Mouse (Mus musculus) kidney, embryonic 14.5 days (tissue): ENCODE measurements around the gene Esrrg. TPM values are rescaled to one million over a fixed set of nuclear protein-coding genes. Genes with fewer than 3 reads are reported as not detected.

Experiments used
- ATAC-seq: fragments of 200-750 bp; cut with Nextera tagmentation; 2 replicates; pipeline ENCODE4 v1.8.0; 2017; ENCODE audit warnings: moderate number of reproducible peaks, mild to moderate bottlenecking, moderate TSS enrichment, moderate library complexity; ENCODE audit not compliant: low FRiP score, low TSS enrichment
- H3K27ac ChIP-seq: fragments of 300-500 bp; sonication (generic); 2 replicates; pipeline ENCODE4 v1.5.1; 2014; ENCODE audit warnings: low read depth, mild to moderate bottlenecking, low read length, moderate library complexity, mixed read lengths
- H3K27me3 ChIP-seq: fragments of 300-500 bp; sonication (generic); 2 replicates; pipeline ENCODE4 v1.6.1; 2014; ENCODE audit warnings: mild to moderate bottlenecking, low read length; ENCODE audit not compliant: control insufficient read depth, insufficient read depth
- H3K36me3 ChIP-seq: fragments of 300-500 bp; sonication (generic); 2 replicates; pipeline ENCODE4 v1.6.1; 2014; ENCODE audit warnings: low read length, mixed read lengths; ENCODE audit not compliant: control insufficient read depth, insufficient read depth
- H3K4me1 ChIP-seq: fragments of 300-500 bp; sonication (generic); 2 replicates; pipeline ENCODE4 v1.6.1; 2014; ENCODE audit warnings: low read length, mixed read lengths; ENCODE audit not compliant: control insufficient read depth, insufficient read depth
- H3K4me2 ChIP-seq: fragments of 300-500 bp; sonication (generic); replicated peaks from 2 replicates; pipeline ENCODE4 v1.6.1; 2014; ENCODE audit warnings: low read depth, mild to moderate bottlenecking, low read length
- H3K4me3 ChIP-seq: fragments of 300-500 bp; sonication (generic); 2 replicates; pipeline ENCODE4 v1.5.1; 2014; ENCODE audit warnings: mild to moderate bottlenecking, low read length
- H3K9ac ChIP-seq: fragments of 300-500 bp; sonication (generic); 2 replicates; pipeline ENCODE4 v1.6.1; 2014; ENCODE audit warnings: low read depth, mild to moderate bottlenecking, low read length, moderate library complexity
- H3K9me3 ChIP-seq: fragments of 300-500 bp; sonication (generic); 2 replicates; pipeline ENCODE4 v1.6.1; 2016; ENCODE audit warnings: low read length; ENCODE audit not compliant: control insufficient read depth
- WGBS: fragments of 180-500 bp; shearing (Covaris S2); extraction: QIAGEN DNeasy Blood & Tissue Kit; methylation state at CpG from one replicate; pipeline ENCODE4 v1.1.7; 2014; 5-methylcytosine and 5-hydroxymethylcytosine counted together
- polyA plus RNA-seq: library from polyadenylated mRNA; unstranded; fragments of >200 nt; fragmentation: Nextera tagmentation; extraction: Ambion mirVana; gene quantifications from 2 replicates; pipeline ENCODE4 v1.2.1, GENCODE M21; 2014

The Esrrg gene
- polyA plus RNA-seq, 1 experiment from 2014 or later = 21.5 TPM

GRCm38 (mm10) chr1:187809546-187809945 is 201.0 kb downstream of the Esrrg start:
- Histone ChIP-seq H3K27me3 (no peaks in the 10 kb centered on the region), H3K4me1 (peaks cover 9% of the 10 kb centered on the region; the same call in 1 of the 2 replicates), H3K9me3 (no peaks in the 10 kb centered on the region), H3K9ac (no peak overlapping the region), H3K4me2 (no peak overlapping the region), H3K4me3 (no peak overlapping the region), H3K36me3 (no peaks in the 10 kb centered on the region), H3K27ac (no peak overlapping the region)
- ATAC-seq = no peak
- WGBS = 86% methylated on average over 3 of the region's 3 CpGs

- no peak for ATAC-seq
Measured at GRCm38 (mm10) chr1:187819406-187819805, 210.8 kb downstream of the Esrrg start.

GRCm38 (mm10) chr1:187821368-187821811 is 212.8 kb downstream of the Esrrg start:
- Histone ChIP-seq H3K9ac (no peak overlapping the region), H3K36me3 (no peaks in the 10 kb centered on the region), H3K27me3 (no peaks in the 10 kb centered on the region), H3K27ac (peak overlapping the region; percentile 44), H3K4me1 (peaks cover 6% of the 10 kb centered on the region; the same call in 1 of the 2 replicates), H3K4me2 (no peak overlapping the region), H3K9me3 (no peaks in the 10 kb centered on the region), H3K4me3 (no peak overlapping the region)
- peak; percentile 69; the same call in 1 of the 2 replicates for ATAC-seq
- WGBS = 31% methylated on average over 13 of the region's 13 CpGs

More at GRCm38 (mm10) chr1:187819406-187819805, 210.8 kb downstream of the Esrrg start:
- Histone ChIP-seq H3K27ac (no peak overlapping the region), H3K36me3 (no peaks in the 10 kb centered on the region), H3K4me2 (no peak overlapping the region), H3K27me3 (no peaks in the 10 kb centered on the region), H3K9me3 (no peaks in the 10 kb centered on the region), H3K4me1 (no peaks in the 10 kb centered on the region), H3K4me3 (no peak overlapping the region), H3K9ac (no peak overlapping the region)
- WGBS = 89% methylated on average over 5 of the region's 5 CpGs

- H3K4me1 ChIP-seq = peaks cover 6% of the 10 kb centered on the region; the same call in 1 of the 2 replicates
- no peak overlapping the region for H3K27ac ChIP-seq
- H3K36me3 ChIP-seq = no peaks in the 10 kb centered on the region
- H3K4me2 ChIP-seq = no peak overlapping the region
- H3K4me3 ChIP-seq = no peak overlapping the region
- no peaks in the 10 kb centered on the region for H3K9me3 ChIP-seq
- peak; percentile 79; the same call in 1 of the 2 replicates for ATAC-seq
- WGBS = 68% methylated on average over 5 of the region's 5 CpGs
- no peak overlapping the region for H3K9ac ChIP-seq
- no peaks in the 10 kb centered on the region; the same call in 1 of the 2 replicates for H3K27me3 ChIP-seq
Measured at GRCm38 (mm10) chr1:187823351-187823750, 214.8 kb downstream of the Esrrg start.

- H3K9me3 ChIP-seq = no peaks in the 10 kb centered on the region
- no peak overlapping the region for H3K4me2 ChIP-seq
- no peaks in the 10 kb centered on the region; the same call in 1 of the 2 replicates for H3K27me3 ChIP-seq
- H3K4me3 ChIP-seq = no peak overlapping the region
- no peak overlapping the region for H3K9ac ChIP-seq
- H3K36me3 ChIP-seq = no peaks in the 10 kb centered on the region
- ATAC-seq = no peak
- H3K4me1 ChIP-seq = peaks cover 6% of the 10 kb centered on the region; the same call in 1 of the 2 replicates
- WGBS = 82% methylated on average over 9 of the region's 9 CpGs
- H3K27ac ChIP-seq = 0 out of 2 replicates have a peak overlapping the region, but pooled peaks have one; percentile 4
Measured at GRCm38 (mm10) chr1:187825421-187826097, 217.0 kb downstream of the Esrrg start.

GRCm38 (mm10) chr1:187826140-187826539 is 217.5 kb downstream of the Esrrg start:
- Histone ChIP-seq H3K9me3 (no peaks in the 10 kb centered on the region), H3K27ac (0 out of 2 replicates have a peak overlapping the region, but pooled peaks have one; percentile 4), H3K27me3 (no peaks in the 10 kb centered on the region; the same call in 1 of the 2 replicates), H3K4me2 (no peak overlapping the region), H3K9ac (no peak overlapping the region), H3K4me3 (no peak overlapping the region), H3K4me1 (peaks cover 6% of the 10 kb centered on the region; the same call in 1 of the 2 replicates), H3K36me3 (no peaks in the 10 kb centered on the region)
- ATAC-seq = no peak
- 82% methylated on average over 1 of the region's 1 CpGs for WGBS

- Histone ChIP-seq H3K27me3 (no peaks in the 10 kb centered on the region; the same call in 1 of the 2 replicates), H3K27ac (no peak overlapping the region), H3K9me3 (no peaks in the 10 kb centered on the region), H3K4me1 (peaks cover 6% of the 10 kb centered on the region; the same call in 1 of the 2 replicates), H3K9ac (no peak overlapping the region), H3K4me3 (no peak overlapping the region), H3K4me2 (no peak overlapping the region), H3K36me3 (no peaks in the 10 kb centered on the region)
- 53% methylated on average over 5 of the region's 5 CpGs for WGBS
- ATAC-seq = no peak
Measured at GRCm38 (mm10) chr1:187826869-187827268, 218.3 kb downstream of the Esrrg start.

GRCm38 (mm10) chr1:187830937-187831336 is 222.3 kb downstream of the Esrrg start:
- H3K9ac ChIP-seq = no peak overlapping the region
- H3K27ac ChIP-seq = no peak overlapping the region
- no peak overlapping the region for H3K4me2 ChIP-seq
- peaks cover 3% of the 10 kb centered on the region; the same call in 1 of the 2 replicates for H3K4me1 ChIP-seq
- no peaks in the 10 kb centered on the region for H3K36me3 ChIP-seq
- ATAC-seq = no peak
- no peak overlapping the region for H3K4me3 ChIP-seq
- 66% methylated on average over 7 of the region's 7 CpGs for WGBS
- no peaks in the 10 kb centered on the region; the same call in 1 of the 2 replicates for H3K27me3 ChIP-seq
- H3K9me3 ChIP-seq = no peaks in the 10 kb centered on the region

GRCm38 (mm10) chr1:187832851-187833250 is 224.3 kb downstream of the Esrrg start:
- H3K27ac ChIP-seq = no peak overlapping the region
- no peaks in the 10 kb centered on the region for H3K4me1 ChIP-seq
- 48% methylated on average over 3 of the region's 3 CpGs for WGBS
- no peak overlapping the region for H3K4me2 ChIP-seq
- H3K9me3 ChIP-seq = no peaks in the 10 kb centered on the region
- no peak overlapping the region for H3K9ac ChIP-seq
- ATAC-seq = no peak
- H3K27me3 ChIP-seq = no peaks in the 10 kb centered on the region
- H3K36me3 ChIP-seq = no peaks in the 10 kb centered on the region
- H3K4me3 ChIP-seq = no peak overlapping the region
